Mouse (Mus musculus) embryonic facial prominence, embryonic 12.5 days (tissue): ENCODE data around the gene Rbbp9. TPM values are rescaled to one million over a fixed set of nuclear protein-coding genes. Genes with fewer than 3 reads are reported as not detected.
"Not testable (repeated sequence)": the region's sequence is repeated elsewhere in the genome, so short reads cannot be mapped to it uniquely, and the experiment has no call there.

ENCODE experiments used
- ATAC-seq: fragments of 200-750 bp; cut with Nextera tagmentation; 2 replicates; pipeline ENCODE4 v1.8.0; 2017; ENCODE audit not compliant: insufficient number of reproducible peaks, insufficient read depth, low FRiP score, low TSS enrichment
- H3K27ac ChIP-seq: fragments of 300-500 bp; sonication (generic); 2 replicates; pipeline ENCODE4 v1.5.1; 2016; ENCODE audit warnings: mild to moderate bottlenecking
- H3K27me3 ChIP-seq: fragments of 300-500 bp; sonication (generic); 2 replicates; pipeline ENCODE4 v1.6.1; 2016; ENCODE audit warnings: mild to moderate bottlenecking, moderate library complexity
- H3K36me3 ChIP-seq: fragments of 300-500 bp; sonication (generic); 2 replicates; pipeline ENCODE4 v1.6.1; 2016; ENCODE audit warnings: mild to moderate bottlenecking
- H3K4me1 ChIP-seq: fragments of 300-500 bp; sonication (generic); 2 replicates; pipeline ENCODE4 v1.6.1; 2016
- H3K4me2 ChIP-seq: fragments of 300-500 bp; sonication (generic); replicated peaks from 2 replicates; pipeline ENCODE4 v1.6.1; 2016; ENCODE audit warnings: mild to moderate bottlenecking, moderate library complexity
- H3K4me3 ChIP-seq: fragments of 300-500 bp; sonication (generic); 2 replicates; pipeline ENCODE4 v1.5.1; 2016; ENCODE audit warnings: mild to moderate bottlenecking
- H3K9ac ChIP-seq: fragments of 300-500 bp; sonication (generic); 2 replicates; pipeline ENCODE4 v1.6.1; 2016; ENCODE audit warnings: mild to moderate bottlenecking, moderate library complexity
- H3K9me3 ChIP-seq: fragments of 300-500 bp; sonication (generic); 2 replicates; pipeline ENCODE4 v1.6.1; 2016; ENCODE audit warnings: mild to moderate bottlenecking, moderate library complexity
- WGBS: fragments of 180-500 bp; shearing (Covaris S2); methylation state at CpG from one replicate; pipeline ENCODE4 v1.1.7; 2016; 5-methylcytosine and 5-hydroxymethylcytosine counted together
- polyA plus RNA-seq: library from polyadenylated mRNA; unstranded; fragments of >200 nt; fragmentation: Nextera tagmentation; extraction: Ambion mirVana; gene quantifications from 2 replicates; pipeline ENCODE4 v1.2.1, GENCODE M21; 2016

Gene Rbbp9
- polyA plus RNA-seq = 63.7 and 65.0 TPM in 2 replicates

GRCm38 (mm10) chr2:144550529-144550928, at the start of gene Rbbp9:
Rbbp9 (minus strand) TSS chr2:144550869.
- peak within 1 kb of the TSS; percentile 73 for H3K4me3 ChIP-seq
- peak within 1 kb of the TSS; percentile 61 for H3K4me2 ChIP-seq
- peak within 1 kb of the TSS; percentile 85 for H3K27ac ChIP-seq
- WGBS = under 1% methylated on average over 17 of the region's 17 CpGs
- peaks cover 3% of the 10 kb centered on the region; the same call in 1 of the 2 replicates for H3K4me1 ChIP-seq
- peaks cover 13% of the 10 kb centered on the region for H3K36me3 ChIP-seq
- peak within 1 kb of the TSS; percentile 72 for H3K9ac ChIP-seq
- no peaks in the 10 kb centered on the region for H3K27me3 ChIP-seq
- H3K9me3 ChIP-seq = no peaks in the 10 kb centered on the region
- ATAC-seq = peak; percentile 95

GRCm38 (mm10) chr2:144599831-144600687, 49.4 kb upstream of the Rbbp9 start, which contains the start of gene Dtd1:
Dtd1 (plus strand) TSS chr2:144599897.
- WGBS = 2% methylated on average over 45 of the region's 50 CpGs
- Histone ChIP-seq H3K9me3 (no peaks in the 10 kb centered on the region), H3K27ac (no peak within 1 kb of the TSS), H3K36me3 (no peaks in the 10 kb centered on the region), H3K4me2 (peak within 1 kb of the TSS; percentile 67), H3K4me3 (peak within 1 kb of the TSS; percentile 67), H3K27me3 (no peaks in the 10 kb centered on the region), H3K9ac (peak within 1 kb of the TSS; percentile 64), H3K4me1 (no peaks in the 10 kb centered on the region)
- ATAC-seq = peak; percentile 88

- Histone ChIP-seq H3K27me3 (no peaks in the 10 kb centered on the region), H3K9me3 (no peaks in the 10 kb centered on the region), H3K4me1 (no peaks in the 10 kb centered on the region), H3K36me3 (no peaks in the 10 kb centered on the region), H3K4me3 (no peak overlapping the region), H3K27ac (no peak overlapping the region), H3K9ac (no peak overlapping the region), H3K4me2 (no peak overlapping the region)
- WGBS = 78% methylated on average over 2 of the region's 2 CpGs
- ATAC-seq = no peak
Observed at GRCm38 (mm10) chr2:144598006-144598405, 47.3 kb upstream of the Rbbp9 start.

GRCm38 (mm10) chr2:144593951-144594651, 43.4 kb upstream of the Rbbp9 start, which contains the start of gene Smim26:
Smim26 (plus strand) TSS chr2:144594054.
- no peaks in the 10 kb centered on the region for H3K9me3 ChIP-seq
- H3K36me3 ChIP-seq = peaks cover 4% of the 10 kb centered on the region
- peak within 1 kb of the TSS; percentile 54 for H3K4me3 ChIP-seq
- no peaks in the 10 kb centered on the region for H3K4me1 ChIP-seq
- H3K27ac ChIP-seq = no peak within 1 kb of the TSS
- peak; percentile 97 for ATAC-seq
- H3K9ac ChIP-seq = peak within 1 kb of the TSS; percentile 52
- H3K27me3 ChIP-seq = no peaks in the 10 kb centered on the region
- 2% methylated on average over 31 of the region's 31 CpGs for WGBS
- peak within 1 kb of the TSS; percentile 61 for H3K4me2 ChIP-seq

GRCm38 (mm10) chr2:144593036-144593435, 42.4 kb upstream of the Rbbp9 start:
- H3K4me3 ChIP-seq, ATAC-seq, H3K4me2 ChIP-seq, H3K9ac ChIP-seq, H3K4me1 ChIP-seq, H3K27ac ChIP-seq, H3K9me3 ChIP-seq, H3K27me3 ChIP-seq: not testable (repeated sequence)
- 66% methylated on average over 8 of the region's 8 CpGs for WGBS
- H3K36me3 ChIP-seq = peaks cover 15% of the 10 kb centered on the region

- Histone ChIP-seq H3K27me3 (no peaks in the 10 kb centered on the region), H3K4me3 (no peak overlapping the region), H3K9ac (no peak overlapping the region), H3K4me1 (no peaks in the 10 kb centered on the region), H3K36me3 (peaks cover 53% of the 10 kb centered on the region), H3K9me3 (no peaks in the 10 kb centered on the region), H3K4me2 (no peak overlapping the region), H3K27ac (no peak overlapping the region)
- no peak for ATAC-seq
- WGBS = 81% methylated on average over 4 of the region's 4 CpGs
Observed at GRCm38 (mm10) chr2:144588723-144589122, 38.1 kb upstream of the Rbbp9 start.

- Histone ChIP-seq H3K27me3 (no peaks in the 10 kb centered on the region), H3K36me3 (peaks cover 8% of the 10 kb centered on the region), H3K4me3 (peak within 1 kb of the TSS; percentile 79), H3K9ac (peak within 1 kb of the TSS; percentile 76), H3K27ac (peak within 1 kb of the TSS; percentile 93), H3K9me3 (no peaks in the 10 kb centered on the region), H3K4me1 (peaks cover 12% of the 10 kb centered on the region), H3K4me2 (peak within 1 kb of the TSS; percentile 64)
- ATAC-seq = peak; percentile 95
- under 1% methylated on average over 44 of the region's 44 CpGs for WGBS
Observed at GRCm38 (mm10) chr2:144555820-144556552, 5.3 kb upstream of the Rbbp9 start, which contains the start of gene Sec23b. Sec23b (plus strand) TSS chr2:144556229.

GRCm38 (mm10) chr2:144555286-144555819, 4.7 kb upstream of the Rbbp9 start:
- peak overlapping the region; percentile 68 for H3K9ac ChIP-seq
- H3K27me3 ChIP-seq = no peaks in the 10 kb centered on the region
- 0 out of 2 replicates have a peak, but pooled peaks have one; percentile 7 for ATAC-seq
- peaks cover 12% of the 10 kb centered on the region for H3K4me1 ChIP-seq
- peak overlapping the region; percentile 93 for H3K27ac ChIP-seq
- H3K4me2 ChIP-seq = peak overlapping the region; percentile 60
- 2% methylated on average over 14 of the region's 14 CpGs for WGBS
- no peaks in the 10 kb centered on the region for H3K9me3 ChIP-seq
- H3K4me3 ChIP-seq = peak overlapping the region; percentile 79
- H3K36me3 ChIP-seq = peaks cover 8% of the 10 kb centered on the region

GRCm38 (mm10) chr2:144553905-144554304, 3.2 kb upstream of the Rbbp9 start:
- H3K27ac ChIP-seq = no peak overlapping the region
- no peak for ATAC-seq
- H3K4me2 ChIP-seq = no peak overlapping the region
- WGBS = 93% methylated on average over 3 of the region's 3 CpGs
- no peak overlapping the region for H3K4me3 ChIP-seq
- no peaks in the 10 kb centered on the region for H3K36me3 ChIP-seq
- H3K9me3 ChIP-seq = no peaks in the 10 kb centered on the region
- H3K4me1 ChIP-seq = peaks cover 15% of the 10 kb centered on the region
- no peak overlapping the region for H3K9ac ChIP-seq
- H3K27me3 ChIP-seq = no peaks in the 10 kb centered on the region

- Histone ChIP-seq H3K9me3 (no peaks in the 10 kb centered on the region), H3K27me3 (no peaks in the 10 kb centered on the region), H3K4me2 (no peak overlapping the region), H3K27ac (no peak overlapping the region), H3K4me1 (peaks cover 3% of the 10 kb centered on the region; the same call in 1 of the 2 replicates), H3K36me3 (peaks cover 36% of the 10 kb centered on the region), H3K9ac (no peak overlapping the region), H3K4me3 (no peak overlapping the region)
- WGBS = 56% methylated on average over 4 of the region's 4 CpGs
- ATAC-seq = no peak
Observed at GRCm38 (mm10) chr2:144547559-144547958, 3.1 kb downstream of the Rbbp9 start.

- ATAC-seq = no peak
- peaks cover 41% of the 10 kb centered on the region for H3K36me3 ChIP-seq
- H3K4me2 ChIP-seq = no peak overlapping the region
- no peak overlapping the region for H3K27ac ChIP-seq
- no peak overlapping the region for H3K4me3 ChIP-seq
- H3K27me3 ChIP-seq = no peaks in the 10 kb centered on the region
- WGBS = 60% methylated on average over 1 of the region's 1 CpGs
- H3K4me1 ChIP-seq = peaks cover 3% of the 10 kb centered on the region; the same call in 1 of the 2 replicates
- H3K9me3 ChIP-seq = no peaks in the 10 kb centered on the region
- no peak overlapping the region for H3K9ac ChIP-seq
Observed at GRCm38 (mm10) chr2:144545481-144545880, 5.2 kb downstream of the Rbbp9 start.
